8 mouse cellular contexts compared by ENCODE assay signal in the genomic region with DNA sequence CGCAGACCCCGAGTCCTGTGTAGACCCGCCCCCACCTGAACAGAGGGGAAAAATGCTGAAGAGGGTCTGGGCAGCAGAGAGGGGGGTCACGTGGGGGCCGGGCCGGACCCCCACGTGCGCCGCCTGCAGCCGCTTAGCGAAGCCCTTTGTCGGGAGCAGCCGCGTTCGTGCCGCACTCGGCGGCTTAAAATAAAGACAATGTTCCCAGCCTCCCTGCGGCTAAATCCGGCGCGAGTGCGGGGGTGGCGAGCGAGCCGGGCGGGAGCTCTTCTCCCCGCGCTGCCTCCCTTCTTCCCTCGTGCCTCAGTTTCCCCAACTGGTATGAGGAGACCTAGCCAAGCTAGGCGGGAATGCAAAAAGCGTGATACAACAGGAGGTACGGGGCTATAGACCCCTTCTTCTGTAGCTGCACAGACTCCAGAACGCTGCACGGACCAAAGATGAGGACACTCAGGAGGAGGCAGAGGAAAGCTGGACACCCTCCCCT. TPM values are rescaled to one million over a fixed set of nuclear protein-coding genes. Genes with fewer than 3 reads are reported as not detected.
DNase-seq lines count a peak whose midpoint lies in the region; ATAC-seq and TF ChIP-seq lines count a peak whose summit lies in the region.

No protein-coding gene starts in this region.

- no peaks in the 10 kb centered on the region for H3K9me3 ChIP-seq in lung, embryonic 14.5 days (ENCODE audit: low read depth, low read length)
- H3K9me3 ChIP-seq in embryonic facial prominence, embryonic 14.5 days (ENCODE audit: control insufficient read depth, low read length): no peaks in the 10 kb centered on the region
- H3K9me3 ChIP-seq in hindbrain, embryonic 13.5 days: no peaks in the 10 kb centered on the region
- no peaks in the 10 kb centered on the region for H3K9me3 ChIP-seq in limb, embryonic 14.5 days (ENCODE audit: control insufficient read depth, low read length)

- H3K36me3 ChIP-seq in lung, embryonic 14.5 days (ENCODE audit: insufficient read depth): no peaks in the 10 kb centered on the region
- no peaks in the 10 kb centered on the region for H3K36me3 ChIP-seq in embryonic facial prominence, embryonic 14.5 days (ENCODE audit: control insufficient read depth, insufficient read depth, low read length)
- no peaks in the 10 kb centered on the region for H3K36me3 ChIP-seq in hindbrain, embryonic 13.5 days
- no peaks in the 10 kb centered on the region for H3K36me3 ChIP-seq in limb, embryonic 14.5 days (ENCODE audit: control insufficient read depth, insufficient read depth, low read length)

- 1% methylated on average over 35 of the region's 35 CpGs for WGBS in lung, embryonic 14.5 days
- WGBS in embryonic facial prominence, embryonic 14.5 days: under 1% methylated on average over 32 of the region's 35 CpGs
- WGBS in hindbrain, embryonic 13.5 days: under 1% methylated on average over 35 of the region's 35 CpGs
- 2% methylated on average over 35 of the region's 35 CpGs for WGBS in limb, embryonic 14.5 days

- ATAC-seq in lung, embryonic 14.5 days (ENCODE audit: insufficient read depth): peak; percentile 58; the same call in 1 of the 2 replicates
- peak; percentile 45; the same call in 1 of the 2 replicates for ATAC-seq in embryonic facial prominence, embryonic 14.5 days (ENCODE audit: low read depth)
- ATAC-seq in hindbrain, embryonic 13.5 days (ENCODE audit: low FRiP score): peak; percentile 70
- peak; percentile 66 for ATAC-seq in limb, embryonic 14.5 days (ENCODE audit: low FRiP score, low read depth)

- H3K27me3 ChIP-seq in lung, embryonic 14.5 days (ENCODE audit: insufficient read depth, low read length): no peaks in the 10 kb centered on the region
- no peaks in the 10 kb centered on the region for H3K27me3 ChIP-seq in embryonic facial prominence, embryonic 14.5 days (replicated peaks; ENCODE audit: control insufficient read depth, insufficient read depth, low read length)
- peaks cover 12% of the 10 kb centered on the region for H3K27me3 ChIP-seq in hindbrain, embryonic 13.5 days
- H3K27me3 ChIP-seq in limb, embryonic 14.5 days (ENCODE audit: control insufficient read depth, insufficient read depth, low read length): no peaks in the 10 kb centered on the region; the same call in 1 of the 2 replicates

- H3K27ac ChIP-seq in lung, embryonic 14.5 days (ENCODE audit: low read depth): no peak overlapping the region
- no peak overlapping the region for H3K27ac ChIP-seq in embryonic facial prominence, embryonic 14.5 days (replicated peaks; ENCODE audit: low read depth, low read length)
- no peak overlapping the region for H3K27ac ChIP-seq in hindbrain, embryonic 13.5 days
- H3K27ac ChIP-seq in limb, embryonic 14.5 days (replicated peaks; ENCODE audit: low read depth, low read length): no peak overlapping the region

- H3K9ac ChIP-seq in lung, embryonic 14.5 days: peak overlapping the region; percentile 57
- peak overlapping the region; percentile 65 for H3K9ac ChIP-seq in embryonic facial prominence, embryonic 14.5 days (ENCODE audit: low read depth, low read length)
- peak overlapping the region; percentile 73 for H3K9ac ChIP-seq in hindbrain, embryonic 13.5 days
- peak overlapping the region; percentile 57 for H3K9ac ChIP-seq in limb, embryonic 14.5 days (ENCODE audit: low read depth, low read length, severe bottlenecking)

- DNase-seq in lung, embryonic 14.5 days: peak; percentile 65
- no peak for DNase-seq in lung, postnatal 36 days
- peak; percentile 52 for DNase-seq in embryonic facial prominence, embryonic 14.5 days (ENCODE audit: low spot score)
- DNase-seq in limb, embryonic 14.5 days (ENCODE audit: low spot score): peak; percentile 32
- DNase-seq in right cerebral cortex, adult 18-20 months: peak; percentile 92
- no peak for DNase-seq in spleen, adult 12 weeks (ENCODE audit: low spot score)
- DNase-seq in gastrocnemius, adult 18-20 months (ENCODE audit: low spot score): no peak

- H3K4me2 ChIP-seq in lung, embryonic 14.5 days: peak overlapping the region; percentile 94
- peak overlapping the region; percentile 95 for H3K4me2 ChIP-seq in embryonic facial prominence, embryonic 14.5 days (ENCODE audit: low read depth, low read length)
- H3K4me2 ChIP-seq in hindbrain, embryonic 13.5 days: peak overlapping the region; percentile 88
- H3K4me2 ChIP-seq in limb, embryonic 14.5 days (replicated peaks; ENCODE audit: low read depth, low read length, severe bottlenecking): peak overlapping the region; percentile 87

- peak overlapping the region; percentile 43 for H3K4me3 ChIP-seq in lung, embryonic 14.5 days (ENCODE audit: low read depth, low read length)
- H3K4me3 ChIP-seq in embryonic facial prominence, embryonic 14.5 days (ENCODE audit: low read depth, low read length): peak overlapping the region; percentile 46
- peak overlapping the region; percentile 50 for H3K4me3 ChIP-seq in hindbrain, embryonic 13.5 days
- H3K4me3 ChIP-seq in limb, embryonic 14.5 days (replicated peaks; ENCODE audit: low read length): peak overlapping the region; percentile 46

- TF ChIP-seq CTCF in lung, embryonic 14.5 days (IDR thresholded peaks at IDR 0.05; ENCODE audit: low read depth): no peak

- no peak for TF ChIP-seq POLR2A in limb, embryonic 14.5 days (IDR thresholded peaks at IDR 0.05; ENCODE audit: borderline replicate concordance, extremely low read depth, insufficient read depth, insufficient read length)

- no peaks in the 10 kb centered on the region for H3K4me1 ChIP-seq in lung, embryonic 14.5 days (ENCODE audit: insufficient read depth)
- H3K4me1 ChIP-seq in embryonic facial prominence, embryonic 14.5 days (ENCODE audit: control insufficient read depth, insufficient read depth, low read length): peaks cover 9% of the 10 kb centered on the region
- H3K4me1 ChIP-seq in hindbrain, embryonic 13.5 days (replicated peaks): peaks cover 21% of the 10 kb centered on the region
- H3K4me1 ChIP-seq in limb, embryonic 14.5 days (ENCODE audit: control insufficient read depth, insufficient read depth, low read length): 0 out of 2 replicates have a peak, but pooled peaks cover 8% of the 10 kb centered on the region

RNA-seq across cellular contexts. Expression of gene Chrm1, which starts 1.7 kb away (rescaled TPM):
- 0.05 and 0.08 TPM in 2 replicates for polyA plus RNA-seq in lung, embryonic 14.5 days (2014; fragmentation: Nextera tagmentation; extraction: Ambion mirVana)
- 0.35 and 0.45 TPM in 2 replicates for polyA plus RNA-seq in embryonic facial prominence, embryonic 14.5 days (2014; fragmentation: Nextera tagmentation; extraction: Ambion mirVana)
- polyA plus RNA-seq in hindbrain, embryonic 13.5 days (2015; fragmentation: Nextera tagmentation; extraction: Ambion mirVana): 0.51 and 0.71 TPM in 2 replicates
- polyA plus RNA-seq in limb, embryonic 14.5 days (2012; rRNA removed): 0.62 and 1.1 TPM in 2 replicates
- polyA plus RNA-seq in limb, embryonic 14.5 days (2014; fragmentation: Nextera tagmentation; extraction: Ambion mirVana): 0.36 and 0.56 TPM in 2 replicates
- total RNA-seq in gastrocnemius, adult 18-20 months (2021): not detected

RNA-seq across cellular contexts. Expression of gene Slc22a6, which starts 44.0 kb away (rescaled TPM):
- polyA plus RNA-seq in lung, embryonic 14.5 days (2014; fragmentation: Nextera tagmentation; extraction: Ambion mirVana): not detected in 2 replicates
- polyA plus RNA-seq in embryonic facial prominence, embryonic 14.5 days (2014; fragmentation: Nextera tagmentation; extraction: Ambion mirVana): 0.67 and 1.1 TPM in 2 replicates
- polyA plus RNA-seq in hindbrain, embryonic 13.5 days (2015; fragmentation: Nextera tagmentation; extraction: Ambion mirVana): 8.3 and 9.8 TPM in 2 replicates
- 0.03 and 0.15 TPM in 2 replicates for polyA plus RNA-seq in limb, embryonic 14.5 days (2012; rRNA removed)
- not detected in 2 replicates for polyA plus RNA-seq in limb, embryonic 14.5 days (2014; fragmentation: Nextera tagmentation; extraction: Ambion mirVana)
- not detected for total RNA-seq in gastrocnemius, adult 18-20 months (2021)

Comparison
In these comparisons a context has a peak if more than half of its experiments do, and no peak if none do; other contexts are left out.
1. DNase-seq: peak in lung, embryonic 14.5 days (single experiment), embryonic facial prominence, embryonic 14.5 days (single experiment), limb, embryonic 14.5 days (single experiment) and right cerebral cortex, adult 18-20 months (single experiment); none in lung, postnatal 36 days (single experiment), spleen, adult 12 weeks (single experiment) and gastrocnemius, adult 18-20 months (single experiment).
2. Peak in every context shown above with its lines, with median percentiles within 50 percentile points of each other: ATAC-seq, H3K4me2 ChIP-seq, H3K4me3 ChIP-seq and H3K9ac ChIP-seq.